Mouse (Mus musculus) cerebellum, postnatal 14 days (tissue): ENCODE results near the gene Clec16a.

Experiments
- DNase-seq, 2 experiments: peaks; one replicate each; pipeline ENCODE4 v3.0.0; 2021; ENCODE audit warnings: mixed read lengths in 2 of 2

Clec16a gene

DNA sequence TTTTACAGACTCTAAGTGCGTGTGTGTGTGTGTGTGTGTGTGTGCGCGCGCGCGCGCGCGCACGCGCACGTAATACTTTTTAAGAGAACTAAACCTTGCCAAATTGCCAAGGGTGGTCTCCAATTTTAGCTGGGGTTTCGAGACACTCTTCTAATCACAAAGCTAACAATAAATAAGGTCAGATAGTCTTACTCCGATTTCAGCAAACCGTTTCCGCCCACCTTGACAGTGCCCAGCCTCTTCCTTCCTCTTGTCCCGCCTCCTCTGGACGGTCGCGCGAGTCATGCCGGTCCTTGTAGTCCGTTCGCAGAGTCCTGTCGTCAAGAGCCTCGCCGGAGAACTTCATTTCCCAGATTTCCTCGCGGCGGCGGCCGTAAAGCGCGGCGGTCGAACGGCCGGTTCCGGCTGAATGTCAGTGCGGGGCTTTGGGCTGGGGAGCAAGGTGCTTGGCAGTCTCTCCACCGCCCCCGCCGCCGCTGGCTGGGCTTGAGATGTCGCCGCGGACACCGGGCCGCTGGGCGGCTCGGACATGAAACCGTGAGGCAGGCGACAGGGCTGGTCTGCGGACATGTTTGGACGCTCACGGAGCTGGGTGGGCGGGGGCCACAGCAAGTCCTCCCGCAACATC lies at the start of gene Clec16a:
TSS of gene Clec16a (plus strand) at position 345 of the 628 bp plus-strand sequence.
- DNase-seq, result peak; percentile 97

DNA sequence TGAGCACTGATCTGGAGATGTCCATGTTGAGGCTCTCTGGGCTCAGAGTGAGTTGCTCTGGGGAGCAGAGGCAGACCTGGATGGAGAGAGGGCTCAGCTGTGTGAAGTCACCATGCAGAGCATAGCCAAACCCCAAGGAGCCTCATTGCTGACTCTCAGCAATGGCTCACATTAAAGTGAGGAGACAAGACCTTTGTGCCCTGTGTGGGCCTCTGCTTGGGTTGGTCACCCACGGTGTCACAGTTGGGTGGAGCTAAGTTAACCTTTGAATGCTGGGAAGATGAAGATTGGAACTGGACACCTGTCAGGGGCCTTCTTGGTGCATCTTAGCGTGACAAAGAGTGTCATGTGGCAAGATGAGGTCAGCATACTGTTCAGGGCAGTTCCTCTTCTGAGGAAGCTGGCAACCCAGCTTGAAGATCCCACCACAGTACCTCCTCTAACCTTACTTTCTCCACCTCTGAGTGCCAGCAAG lies 49.3 kb upstream of the Clec16a start:
- no peak for DNase-seq

DNA sequence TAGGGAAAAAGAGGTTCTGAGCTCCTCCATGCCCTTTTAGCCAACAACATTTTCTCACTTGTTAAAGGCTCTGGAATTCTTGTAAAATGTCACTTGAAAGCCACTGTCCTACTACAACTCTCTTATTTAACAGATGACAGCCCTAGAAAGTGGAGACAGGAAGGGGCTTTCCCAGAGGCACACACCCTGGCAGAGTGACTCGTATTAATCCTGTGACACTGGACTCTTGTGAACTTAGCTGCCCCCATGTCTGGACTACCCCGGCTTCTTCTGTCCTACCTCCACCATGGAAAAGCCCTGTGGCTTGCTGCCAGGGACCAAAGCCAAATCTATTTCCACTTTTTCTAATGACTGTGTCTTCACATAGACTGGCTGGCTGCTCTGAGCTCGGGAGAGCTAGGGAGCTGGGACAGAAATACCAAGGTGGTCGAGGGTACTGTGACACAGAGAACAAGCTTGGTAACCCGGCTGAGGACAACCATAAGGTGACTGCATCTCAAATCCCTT lies 47.0 kb upstream of the Clec16a start:
- peak in 1 of 2 experiments; percentile 42 for DNase-seq

DNA sequence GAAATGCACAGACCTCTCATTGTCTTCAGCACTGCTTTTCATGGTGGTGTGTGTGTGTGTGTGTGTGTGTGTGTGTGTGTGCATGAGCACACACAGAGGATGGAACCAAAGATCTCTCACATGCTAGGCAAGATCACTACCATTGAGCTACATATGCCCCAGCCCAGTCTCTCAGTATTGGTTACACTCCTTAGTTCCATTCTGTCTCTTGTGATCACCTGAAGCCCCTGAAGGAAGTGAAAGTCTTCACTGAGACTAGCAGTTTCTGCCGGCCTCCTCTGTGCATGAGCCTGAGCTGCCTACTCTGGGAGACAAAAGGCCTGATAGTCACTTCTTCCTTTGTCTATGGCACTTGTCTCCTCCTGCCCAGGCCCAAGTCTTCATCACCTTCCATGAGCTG lies 46.0 kb upstream of the Clec16a start:
- DNase-seq, result no peak

DNA sequence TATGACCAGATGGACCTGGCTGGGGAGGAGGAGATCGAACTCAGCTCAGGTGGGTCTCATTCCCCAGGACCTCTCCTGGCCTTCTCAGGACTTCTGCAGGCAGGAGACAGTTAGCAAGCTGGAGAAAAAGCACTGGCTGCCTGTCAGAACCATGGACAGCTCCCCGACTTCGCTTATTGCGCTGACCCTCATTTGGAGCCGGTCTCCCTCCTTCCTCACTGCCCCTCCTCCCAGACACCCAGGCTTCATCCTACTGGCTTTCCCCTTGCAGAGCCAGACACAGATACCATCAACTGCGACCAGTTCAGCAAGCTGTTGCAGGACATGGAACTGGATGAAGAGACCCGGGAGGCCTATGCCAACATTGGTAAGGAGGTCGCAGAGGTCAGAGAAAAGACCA lies 43.3 kb upstream of the Clec16a start:
- no peak for DNase-seq

DNA sequence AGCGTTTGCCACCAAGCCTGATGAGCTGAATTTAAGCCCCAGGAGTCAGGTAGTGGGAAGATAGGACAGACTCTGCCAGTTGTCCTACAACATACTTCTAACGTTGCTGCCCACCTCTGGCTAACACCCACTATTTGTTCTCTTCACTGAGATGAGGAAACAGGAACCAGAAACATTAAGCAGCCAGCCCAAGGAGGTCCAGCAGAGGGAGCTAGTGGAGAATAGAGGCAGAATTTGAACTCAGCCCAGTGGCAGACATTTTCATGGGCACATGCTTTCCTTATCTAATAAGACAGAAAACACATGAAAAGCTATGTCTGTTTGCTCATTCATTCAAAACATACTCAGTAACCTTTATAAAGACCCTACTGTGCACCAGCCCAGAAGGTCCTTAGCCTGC lies 42.1 kb upstream of the Clec16a start:
- DNase-seq, result no peak

DNA sequence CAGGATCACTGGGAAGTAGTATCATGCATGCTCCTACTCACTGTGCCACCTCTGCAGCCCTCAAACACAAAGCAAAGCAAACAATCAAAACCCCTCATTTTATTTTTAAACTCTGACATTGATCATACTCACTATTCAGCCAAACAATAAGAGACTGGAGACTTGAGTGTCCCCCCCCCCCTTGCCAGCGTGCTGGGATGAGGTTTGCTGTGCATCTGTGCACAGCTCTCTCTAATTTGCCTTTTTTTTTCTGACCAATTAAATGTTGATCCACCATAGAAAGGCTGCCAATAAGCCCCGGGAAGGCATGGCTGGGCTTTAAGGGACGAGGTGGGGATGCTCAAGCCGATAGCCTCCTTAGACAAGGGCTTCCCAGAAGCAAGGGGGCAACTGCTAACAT lies 37.7 kb upstream of the Clec16a start:
- DNase-seq, result no peak

DNA sequence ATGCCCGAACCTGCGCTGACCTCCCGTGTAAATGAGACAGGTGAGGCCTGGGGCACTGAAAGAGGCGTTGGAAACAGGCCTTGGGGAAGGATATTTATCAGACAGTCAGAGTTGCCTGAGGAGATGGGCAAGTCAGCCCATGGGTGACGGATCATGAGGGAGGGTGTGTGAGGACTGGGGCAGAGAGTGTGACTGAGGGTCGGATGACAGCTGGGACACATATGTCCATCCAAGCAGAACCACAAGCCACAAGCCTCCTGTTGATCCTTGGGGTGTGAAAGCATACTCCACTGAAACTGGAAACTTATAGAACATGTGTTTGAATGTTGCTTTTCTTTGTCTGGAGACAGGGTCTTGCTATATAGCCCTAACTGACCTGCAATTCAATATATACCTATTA lies 36.4 kb upstream of the Clec16a start:
- DNase-seq, result no peak

DNA sequence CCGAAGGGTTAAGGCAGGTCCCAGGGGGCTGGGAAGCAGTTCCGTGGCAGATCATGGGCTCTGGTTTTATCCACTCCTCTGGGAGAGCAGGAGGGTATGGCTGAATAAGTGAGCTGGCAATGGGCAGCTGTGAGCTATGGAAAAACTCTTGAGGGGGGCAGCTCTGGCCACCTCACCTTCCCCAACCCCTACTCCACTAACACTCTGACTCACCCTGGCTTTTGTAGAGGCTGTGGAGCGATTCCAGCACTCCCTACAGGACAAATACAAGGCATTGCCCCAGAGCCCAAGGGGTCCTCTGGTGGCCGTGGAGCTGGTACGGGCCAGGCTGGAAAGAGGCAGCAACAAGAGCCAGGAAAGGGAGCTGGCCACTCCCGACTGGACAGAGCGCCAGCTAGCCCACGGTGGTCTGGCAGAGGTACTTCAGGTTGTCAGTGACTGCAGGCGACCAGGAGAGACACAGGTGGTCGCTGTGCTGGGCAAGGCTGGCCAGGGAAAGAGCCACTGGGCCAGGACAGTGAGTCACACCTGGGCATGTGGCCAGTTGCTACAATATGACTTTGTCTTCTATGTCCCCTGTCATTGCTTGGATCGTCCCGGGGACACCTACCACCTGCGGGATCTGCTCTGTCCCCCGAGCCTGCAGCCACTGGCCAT lies 34.5 kb upstream of the Clec16a start:
- DNase-seq, result peak; percentile 89

DNA sequence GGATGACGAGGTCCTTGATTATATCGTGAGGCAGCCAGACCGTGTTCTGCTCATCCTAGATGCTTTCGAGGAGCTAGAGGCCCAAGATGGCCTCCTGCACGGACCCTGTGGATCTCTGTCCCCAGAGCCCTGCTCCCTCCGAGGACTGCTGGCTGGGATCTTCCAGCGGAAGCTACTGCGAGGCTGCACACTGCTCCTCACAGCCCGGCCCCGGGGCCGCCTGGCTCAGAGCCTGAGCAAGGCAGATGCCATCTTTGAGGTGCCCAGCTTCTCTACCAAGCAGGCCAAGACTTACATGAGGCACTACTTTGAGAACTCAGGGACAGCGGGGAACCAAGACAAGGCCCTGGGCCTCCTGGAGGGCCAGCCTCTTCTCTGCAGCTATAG lies 34.0 kb upstream of the Clec16a start:
- peak; percentile 55 to 69 for DNase-seq

DNA sequence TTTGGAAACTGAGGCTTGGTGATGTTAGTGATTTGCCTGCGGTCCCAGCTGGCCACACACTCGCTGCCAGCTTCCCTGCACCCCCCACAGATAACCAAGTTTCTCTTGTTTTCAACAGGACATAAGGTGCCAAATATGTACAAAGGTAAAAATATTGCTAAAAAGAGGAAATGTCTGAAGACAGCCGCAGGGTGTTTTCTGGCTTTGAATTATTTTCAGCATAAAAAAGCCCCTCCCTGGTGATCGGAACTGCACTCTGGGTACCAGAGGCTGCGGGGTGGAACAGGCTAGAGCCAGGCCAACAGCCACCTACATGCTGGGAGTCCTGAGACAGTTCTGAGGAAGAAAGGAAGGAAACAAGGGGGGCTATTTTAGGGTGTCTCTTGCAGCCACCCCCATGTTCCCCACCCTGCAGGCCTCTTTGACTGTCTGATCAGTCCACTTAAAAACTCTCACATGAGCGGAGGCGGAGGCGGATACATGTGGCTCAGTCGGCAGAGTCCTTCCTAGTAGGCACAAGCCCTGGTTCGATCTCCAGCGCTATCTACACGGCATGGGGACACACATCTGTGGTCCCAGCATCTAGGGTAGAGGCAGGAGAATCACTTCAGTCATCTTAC lies 29.1 kb upstream of the Clec16a start:
- no peak for DNase-seq

DNA sequence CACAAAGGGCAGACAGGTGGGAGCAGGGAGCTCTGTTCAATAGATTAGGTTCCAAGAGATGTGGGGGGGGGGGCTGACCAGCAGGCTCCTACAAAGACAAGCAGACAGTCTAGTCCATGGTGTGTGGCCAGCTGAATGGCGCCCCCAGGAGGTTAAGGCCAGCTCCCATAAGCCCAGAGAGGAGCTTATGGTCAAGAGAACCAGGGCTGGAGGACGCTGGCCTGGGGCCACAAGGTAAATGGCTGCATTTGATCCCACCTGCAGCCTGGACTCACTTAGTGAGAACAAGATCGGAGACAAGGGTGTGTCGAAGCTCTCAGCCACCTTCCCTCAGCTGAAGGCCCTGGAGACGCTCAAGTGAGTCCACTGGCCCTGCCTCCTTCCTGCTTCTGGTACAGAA lies 27.1 kb upstream of the Clec16a start:
- no peak for DNase-seq

DNA sequence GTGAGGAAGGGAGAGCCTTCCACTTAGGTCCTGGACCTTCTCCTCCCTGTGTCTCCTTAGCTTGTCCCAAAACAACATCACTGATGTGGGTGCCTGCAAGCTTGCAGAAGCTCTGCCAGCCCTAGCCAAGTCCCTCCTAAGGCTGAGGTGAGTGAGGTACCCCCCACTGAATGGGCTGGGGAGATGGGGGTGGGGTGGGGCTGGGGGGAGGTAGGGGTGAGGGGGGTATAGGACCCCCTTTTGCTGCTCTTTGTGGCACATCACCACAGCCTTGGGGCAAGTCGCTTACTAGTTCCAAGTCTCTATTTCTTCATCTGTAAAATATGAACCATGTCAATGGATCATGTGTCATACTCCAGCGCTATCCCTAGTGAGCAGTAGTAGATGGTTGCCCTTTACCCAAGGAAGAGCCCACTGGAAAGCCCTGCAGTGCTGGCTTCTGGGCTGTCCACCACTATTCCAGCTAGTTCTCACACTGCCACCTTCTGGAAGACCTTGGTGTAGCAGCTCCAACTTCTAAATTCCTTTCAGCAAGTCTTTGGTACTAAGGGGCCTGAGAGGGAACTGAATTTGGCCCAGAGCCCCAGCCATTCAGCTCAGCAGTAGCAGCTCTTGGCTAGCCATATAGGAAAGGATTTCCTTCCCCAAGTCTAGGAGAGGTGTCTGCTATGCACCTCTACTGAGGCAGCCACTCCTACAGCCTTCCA lies 24.1 kb upstream of the Clec16a start:
- peak; percentile 89 to 91 for DNase-seq

DNA sequence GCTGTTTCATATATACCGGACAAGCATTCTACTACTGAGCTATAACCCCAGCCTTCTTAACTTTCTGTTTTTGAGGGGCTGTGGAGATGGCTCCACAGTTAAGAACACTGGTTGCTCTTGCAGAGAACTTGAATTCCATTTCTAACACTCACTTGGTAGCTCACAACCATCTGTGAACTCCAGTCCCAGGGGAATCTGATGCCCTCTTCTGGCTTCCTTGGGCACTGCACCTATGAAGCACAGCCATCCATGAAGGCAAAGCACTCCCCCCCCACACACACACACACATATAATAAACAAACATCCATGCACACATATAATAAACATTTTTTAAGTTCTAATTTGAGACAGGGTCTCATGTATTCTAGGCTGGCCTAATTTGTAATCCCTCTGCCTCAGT lies 22.3 kb upstream of the Clec16a start:
- peak; percentile 75 to 87 for DNase-seq

DNA sequence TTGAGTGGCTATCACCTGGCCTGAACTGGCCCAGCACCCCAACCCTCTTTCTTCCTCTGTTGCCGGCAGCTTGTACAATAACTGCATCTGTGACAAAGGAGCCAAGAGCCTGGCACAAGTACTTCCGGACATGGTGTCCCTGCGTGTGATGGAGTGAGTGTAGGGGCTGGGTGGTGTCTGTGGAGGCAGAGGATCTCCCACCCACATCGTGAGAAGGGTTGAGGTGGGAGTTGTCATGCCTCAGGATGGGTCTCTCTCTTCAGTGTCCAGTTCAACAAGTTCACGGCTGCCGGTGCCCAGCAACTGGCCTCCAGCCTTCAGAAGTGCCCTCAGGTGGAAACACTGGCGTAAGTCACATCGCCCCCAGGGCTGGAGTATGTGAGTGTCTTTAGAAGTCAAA lies 21.5 kb upstream of the Clec16a start:
- no peak for DNase-seq

DNA sequence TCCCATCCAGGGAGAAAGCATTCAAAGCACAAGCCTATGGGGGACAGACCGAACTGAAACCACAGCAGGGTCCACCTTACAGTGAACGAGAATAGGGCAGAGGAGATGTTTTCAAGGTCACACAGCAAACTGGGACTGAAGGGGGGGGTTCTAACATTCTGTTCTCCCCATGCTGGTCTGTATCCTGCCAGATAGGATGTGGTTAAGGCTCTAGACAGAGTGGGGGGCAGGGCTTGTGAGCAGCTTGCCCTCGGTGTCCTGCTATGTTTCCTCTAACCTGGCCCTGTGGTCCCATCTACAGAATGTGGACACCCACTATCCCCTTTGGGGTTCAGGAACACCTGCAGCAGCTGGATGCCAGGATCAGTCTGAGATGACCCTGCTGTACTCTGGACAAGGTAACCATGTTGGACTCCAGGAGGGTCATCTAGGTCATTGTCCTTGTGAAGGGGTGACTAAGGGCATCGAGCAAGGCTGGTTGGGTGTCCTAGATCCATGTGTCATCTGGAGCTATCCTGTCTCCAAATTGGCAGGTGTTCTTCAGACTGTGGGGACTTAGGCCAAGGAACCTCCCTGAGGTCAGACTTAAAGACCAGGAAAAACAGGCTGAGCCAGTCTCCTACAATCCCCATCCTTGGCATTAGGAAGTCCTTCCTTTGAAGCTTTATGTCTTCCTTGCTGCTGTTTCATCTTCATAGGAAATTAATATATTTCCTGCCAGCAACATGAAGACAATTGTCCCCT lies 20.1 kb upstream of the Clec16a start:
- no peak for DNase-seq

DNA sequence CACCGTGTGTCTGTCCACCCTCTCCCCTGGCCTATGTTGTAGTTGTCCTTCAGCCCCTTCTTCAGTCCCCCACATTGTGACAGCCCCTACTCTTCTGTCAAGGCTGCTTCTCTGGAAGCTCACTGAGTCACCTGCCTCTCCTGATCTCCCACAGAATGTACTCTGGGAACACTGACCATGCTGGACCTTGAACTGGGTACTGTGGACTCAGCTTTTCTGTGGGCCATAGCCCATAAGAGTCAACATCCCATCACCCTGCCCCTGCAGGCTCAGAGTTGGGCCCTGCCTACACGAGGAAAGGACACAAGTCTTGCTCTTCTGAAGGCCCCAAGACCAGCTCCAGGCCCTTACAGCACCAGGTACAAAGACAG lies 19.5 kb upstream of the Clec16a start:
- no peak for DNase-seq

DNA sequence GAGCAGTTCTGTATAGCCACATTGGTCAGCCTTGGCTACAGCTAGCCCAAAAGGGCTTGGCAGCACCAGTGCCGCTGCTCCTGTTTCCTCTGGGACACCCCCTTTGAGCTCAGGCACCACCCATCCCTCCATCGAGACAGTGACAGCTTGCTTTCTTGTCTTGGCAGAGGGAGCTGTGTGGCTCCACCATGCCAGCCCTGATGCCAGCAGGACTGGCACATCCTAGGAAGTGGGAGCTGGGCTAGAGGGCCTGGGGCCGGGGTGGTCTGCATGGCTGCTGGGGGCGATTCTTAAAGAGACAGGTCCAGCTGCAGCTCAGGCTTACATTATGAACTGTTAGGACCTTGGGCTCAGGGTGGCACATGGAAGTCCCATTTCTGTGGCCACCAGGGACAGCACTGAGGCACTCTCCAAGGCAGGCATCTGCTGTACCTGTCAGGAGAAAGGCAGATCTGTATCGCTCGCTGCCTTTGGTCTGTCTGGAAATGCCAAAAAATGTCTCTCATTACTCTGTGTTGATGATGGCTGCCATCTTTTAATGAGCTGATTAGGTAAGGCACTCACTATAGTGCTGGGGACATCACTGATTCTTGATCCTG lies 18.0 kb upstream of the Clec16a start:
- peak; percentile 61 to 65 for DNase-seq

DNA sequence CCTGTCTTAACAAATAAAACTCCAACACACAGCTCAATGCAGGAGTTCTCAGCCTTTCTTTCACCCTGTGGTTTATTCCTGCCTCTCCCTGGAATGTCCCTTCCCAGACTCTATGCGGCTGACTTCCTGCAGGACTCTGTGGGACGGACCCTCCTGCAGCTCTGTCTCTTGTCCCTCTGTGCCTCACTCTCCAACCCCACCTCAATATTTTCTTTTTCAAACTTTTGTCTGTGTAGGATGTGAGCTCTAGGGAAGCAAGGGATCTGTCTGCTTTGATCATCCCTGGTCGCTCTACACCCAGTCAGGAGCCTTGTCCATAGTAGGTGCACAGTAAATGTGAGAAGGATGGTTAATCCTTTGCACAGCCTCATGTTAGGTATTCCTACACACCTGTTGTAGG lies 16.8 kb upstream of the Clec16a start:
- DNase-seq, result no peak

DNA sequence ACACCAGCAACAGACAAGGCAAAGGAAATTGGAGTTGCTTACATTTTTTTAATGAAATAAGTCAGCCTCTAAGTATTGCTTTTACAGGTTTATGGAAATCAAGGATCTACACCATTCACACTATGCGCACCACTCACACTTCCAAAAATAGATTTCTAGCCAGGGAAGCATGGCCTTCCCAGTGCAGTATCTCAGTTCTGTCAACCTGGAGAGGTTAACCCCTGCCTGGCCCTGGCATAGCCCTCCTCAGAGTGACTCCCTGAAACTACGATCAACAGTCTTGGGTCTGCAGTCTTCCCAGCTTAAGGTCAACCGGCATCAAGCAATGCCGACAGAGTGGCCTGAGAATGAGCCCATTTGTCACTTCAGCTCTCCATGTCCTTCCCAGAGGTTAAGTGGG lies 15.0 kb upstream of the Clec16a start:
- DNase-seq, result no peak

DNA sequence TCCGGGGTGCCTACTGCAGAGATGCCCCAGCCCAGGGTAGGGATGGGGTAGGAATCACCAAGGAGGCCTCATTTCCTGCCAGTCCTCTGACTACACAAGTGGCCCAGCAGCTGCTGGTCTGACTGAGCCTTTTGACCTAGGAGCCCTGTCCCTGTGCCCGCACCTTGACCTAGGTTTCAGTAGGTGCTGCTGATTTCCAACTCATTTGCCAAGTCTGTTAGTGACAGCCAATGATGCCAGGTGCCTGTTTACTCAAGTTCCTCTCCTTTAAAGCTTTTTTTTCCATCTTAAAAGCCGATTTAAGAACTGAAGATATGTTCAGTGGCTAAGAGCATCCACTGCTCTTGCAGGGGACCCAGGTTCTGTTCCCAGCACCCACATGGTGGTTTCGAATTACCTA lies 11.4 kb upstream of the Clec16a start:
- no peak for DNase-seq

DNA sequence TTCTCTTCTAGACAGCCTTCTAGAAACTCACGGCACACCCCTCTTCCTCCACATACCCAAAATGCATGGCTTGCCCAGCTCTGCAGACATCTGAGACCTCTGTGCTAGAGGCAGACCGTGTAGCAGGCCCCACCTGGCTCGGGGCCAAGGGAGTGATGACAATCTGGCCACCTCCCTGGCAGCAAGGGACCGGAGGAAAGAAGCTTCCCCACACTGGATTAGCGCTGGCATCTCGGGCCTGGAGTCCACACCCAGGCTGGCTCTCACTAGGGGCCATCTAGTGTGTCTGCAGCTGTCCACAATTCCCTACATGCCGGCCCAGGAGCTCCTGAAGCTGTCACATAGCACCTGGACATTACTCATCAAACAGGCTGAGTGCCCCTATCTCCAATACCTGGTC lies 10.6 kb upstream of the Clec16a start:
- peak; percentile 81 to 88 for DNase-seq
